Mouse (Mus musculus) thymus, adult 2 months (tissue): ENCODE data around the gene Nisch. TPM values are rescaled to one million over a fixed set of nuclear protein-coding genes. Genes with fewer than 3 reads are reported as not detected.

Source experiments
- DNase-seq: peaks from one replicate; pipeline ENCODE4 v3.0.0; 2021
- H3K27ac ChIP-seq: fragments of 200-500 bp; 2 replicates; pipeline ENCODE4 v1.5.1; 2012; ENCODE audit warnings: low read length, control low read depth; ENCODE audit not compliant: control insufficient read depth, insufficient read depth
- H3K27me3 ChIP-seq: fragments of 200-500 bp; 2 replicates; pipeline ENCODE4 v1.6.1; 2012; ENCODE audit warnings: mild to moderate bottlenecking, low read length, moderate library complexity, mixed read lengths; ENCODE audit not compliant: control insufficient read depth, insufficient read depth
- H3K36me3 ChIP-seq: fragments of 200-500 bp; 2 replicates; pipeline ENCODE4 v1.6.1; 2012; ENCODE audit warnings: mild to moderate bottlenecking, low read length, moderate library complexity; ENCODE audit not compliant: control insufficient read depth, insufficient read depth
- H3K4me1 ChIP-seq: fragments of 200-500 bp; replicated peaks from 2 replicates; pipeline ENCODE4 v1.6.1; 2012; ENCODE audit warnings: low read length; ENCODE audit not compliant: control insufficient read depth, insufficient read depth
- H3K4me3 ChIP-seq: fragments of 200-500 bp; 2 replicates; pipeline ENCODE4 v1.5.1; 2012; ENCODE audit warnings: mild to moderate bottlenecking, low read length, control low read depth, moderate library complexity; ENCODE audit not compliant: control insufficient read depth, insufficient read depth
- CTCF ChIP-seq: fragments of 200-500 bp; IDR thresholded peaks from 2 replicates; pipeline ENCODE4 v1.5.1; 2012; ENCODE audit warnings: mild to moderate bottlenecking, control low read depth, low read length, moderate library complexity, borderline replicate concordance; ENCODE audit not compliant: control insufficient read depth, poor library complexity, insufficient read depth; ENCODE audit errors: extremely low read depth
- POLR2A ChIP-seq: fragments of 200-500 bp; IDR thresholded peaks from 2 replicates; pipeline ENCODE4 v1.6.1; 2012; ENCODE audit warnings: mild to moderate bottlenecking, low read length, control low read depth, moderate library complexity; ENCODE audit not compliant: control insufficient read depth, poor library complexity, insufficient read depth; ENCODE audit errors: extremely low read depth
- WGBS: fragments of 180-500 bp; shearing (Covaris S2); methylation state at CpG from one replicate; pipeline ENCODE4 v1.1.7; 2018; 5-methylcytosine and 5-hydroxymethylcytosine counted together
- polyA plus RNA-seq: library from polyadenylated mRNA; depleted of rRNA; stranded (reverse); fragments of >200 nt; gene quantifications from 2 replicates; pipeline ENCODE4 v1.2.3, GENCODE M21; 2012

The Nisch gene
- polyA plus RNA-seq, 1 experiment, result 569 TPM

GRCm38 (mm10) chr14:31160196-31161150 lies 56.3 kb downstream of the Nisch start:
- TF ChIP-seq POLR2A (no peak), CTCF (no peak)
- DNase-seq, result no peak
- WGBS, result 57% methylated on average over 27 of the region's 27 CpGs
- H3K36me3 ChIP-seq, result no peaks in the 10 kb centered on the region
- H3K4me1 ChIP-seq, result no peaks in the 10 kb centered on the region
- H3K4me3 ChIP-seq, result no peak overlapping the region
- H3K27ac ChIP-seq, result no peak overlapping the region
- H3K27me3 ChIP-seq, result no peaks in the 10 kb centered on the region

GRCm38 (mm10) chr14:31145694-31146093 lies 71.1 kb downstream of the Nisch start:
- no peak for DNase-seq
- Histone ChIP-seq H3K4me3 (no peak overlapping the region), H3K27ac (no peak overlapping the region), H3K36me3 (no peaks in the 10 kb centered on the region), H3K4me1 (no peaks in the 10 kb centered on the region), H3K27me3 (no peaks in the 10 kb centered on the region)
- TF ChIP-seq CTCF, result no peak
- TF ChIP-seq POLR2A, result no peak
- WGBS, result 97% methylated on average over 11 of the region's 11 CpGs

DNA sequence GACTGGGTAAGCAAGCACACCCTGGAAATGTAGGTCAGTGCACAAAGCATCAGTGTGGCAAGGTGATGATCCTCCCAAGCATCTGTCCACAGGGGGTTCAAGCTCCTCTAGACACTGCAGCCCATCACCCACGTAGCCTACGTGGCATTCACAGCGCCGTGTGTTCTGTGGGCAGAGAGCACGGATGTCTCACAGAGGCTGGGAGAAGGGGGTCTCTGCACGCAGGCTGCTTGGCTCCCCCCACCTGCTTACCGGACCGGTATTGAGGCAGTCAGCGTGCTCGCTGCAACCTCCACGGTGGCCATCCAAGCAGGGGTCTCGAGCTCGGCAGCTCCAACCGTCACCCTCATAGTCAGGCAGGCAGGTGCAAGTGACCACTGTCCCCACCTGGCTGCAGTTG lies 75.7 kb downstream of the Nisch start:
- no peaks in the 10 kb centered on the region for H3K36me3 ChIP-seq
- 98% methylated on average over 14 of the region's 14 CpGs for WGBS
- H3K4me3 ChIP-seq, result no peak overlapping the region
- no peak for TF ChIP-seq POLR2A
- no peak for TF ChIP-seq CTCF
- H3K27ac ChIP-seq, result no peak overlapping the region
- no peaks in the 10 kb centered on the region for H3K4me1 ChIP-seq
- H3K27me3 ChIP-seq, result no peaks in the 10 kb centered on the region
- DNase-seq, result no peak

- TF ChIP-seq POLR2A (no peak), CTCF (no peak)
- 97% methylated on average over 15 of the region's 15 CpGs for WGBS
- Histone ChIP-seq H3K4me1 (no peaks in the 10 kb centered on the region), H3K36me3 (no peaks in the 10 kb centered on the region; the same call in 1 of the 2 replicates), H3K4me3 (no peak overlapping the region), H3K27me3 (no peaks in the 10 kb centered on the region), H3K27ac (no peak overlapping the region)
- DNase-seq, result no peak
These were observed 76.6 kb downstream of the Nisch start for GRCm38 (mm10) chr14:31140141-31140540.

- TF ChIP-seq CTCF, result no peak
- TF ChIP-seq POLR2A, result no peak
- Histone ChIP-seq H3K36me3 (no peaks in the 10 kb centered on the region; the same call in 1 of the 2 replicates), H3K4me1 (no peaks in the 10 kb centered on the region), H3K4me3 (no peak overlapping the region), H3K27ac (no peak overlapping the region), H3K27me3 (no peaks in the 10 kb centered on the region)
- 58% methylated on average over 12 of the region's 12 CpGs for WGBS
- DNase-seq, result no peak
These were observed 77.1 kb downstream of the Nisch start for GRCm38 (mm10) chr14:31139666-31140065.

DNA sequence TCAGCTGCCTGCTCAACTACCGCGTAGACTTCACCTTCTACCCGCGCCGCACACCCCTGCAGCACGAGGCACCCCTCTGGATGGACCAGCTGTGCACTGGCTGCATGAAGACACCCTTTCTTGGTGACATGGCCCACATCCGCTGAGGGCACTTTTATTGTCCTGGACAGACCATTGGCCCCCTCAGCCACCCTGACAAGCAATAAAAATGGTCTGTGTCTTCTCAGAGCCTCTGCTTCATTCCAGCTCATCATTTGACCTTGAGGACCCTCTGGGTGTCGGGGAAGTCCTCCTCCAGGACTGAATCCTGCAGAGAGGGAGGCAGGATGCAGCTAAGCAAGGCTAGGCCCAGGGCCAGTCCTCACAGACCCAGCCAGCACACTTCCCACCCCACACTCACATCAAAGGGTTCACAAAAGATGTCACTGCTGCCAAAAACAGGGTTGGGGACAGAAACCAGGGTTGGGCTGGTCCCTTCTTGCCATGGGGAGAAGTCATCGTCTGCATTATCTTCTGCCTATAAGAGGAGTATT lies 77.8 kb downstream of the Nisch start:
- Histone ChIP-seq H3K4me1 (no peaks in the 10 kb centered on the region), H3K4me3 (no peak overlapping the region), H3K27ac (no peak overlapping the region), H3K27me3 (no peaks in the 10 kb centered on the region), H3K36me3 (no peaks in the 10 kb centered on the region; the same call in 1 of the 2 replicates)
- TF ChIP-seq POLR2A (no peak), CTCF (no peak)
- 96% methylated on average over 9 of the region's 9 CpGs for WGBS
- DNase-seq, result no peak
